8 mouse cellular contexts compared by ENCODE assay signal in the genomic region with DNA sequence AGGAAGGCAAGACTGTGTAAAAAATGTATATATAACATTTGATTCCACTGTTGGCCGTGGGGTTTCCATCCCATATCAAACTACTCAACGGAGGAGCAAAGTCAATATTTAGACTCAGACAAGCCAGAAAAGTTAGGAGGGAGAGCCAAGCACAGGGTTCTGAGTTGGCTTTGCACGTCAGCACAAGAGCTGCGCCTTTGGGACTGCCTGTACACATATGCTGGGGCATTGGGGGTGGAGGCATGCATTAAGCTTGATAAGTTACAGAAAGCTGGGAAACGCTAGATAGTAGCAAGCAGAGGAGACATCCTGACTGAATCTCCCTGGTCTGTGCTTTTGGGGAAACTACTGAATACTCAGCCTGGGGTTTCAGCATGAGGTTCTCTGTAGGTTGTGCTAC. TPM values are rescaled to one million over a fixed set of nuclear protein-coding genes. Genes with fewer than 3 reads are reported as not detected.
DNase-seq lines count a peak whose midpoint lies in the region; ATAC-seq lines count a peak whose summit lies in the region.

No protein-coding gene starts in this region.

- H3K27me3 ChIP-seq in embryonic facial prominence, embryonic 14.5 days (replicated peaks; ENCODE audit: control insufficient read depth, insufficient read depth, low read length): no peaks in the 10 kb centered on the region
- no peaks in the 10 kb centered on the region for H3K27me3 ChIP-seq in hindbrain, embryonic 16.5 days (replicated peaks; ENCODE audit: control insufficient read depth, insufficient read depth, low read length)

- H3K4me1 ChIP-seq in embryonic facial prominence, embryonic 14.5 days (ENCODE audit: control insufficient read depth, insufficient read depth, low read length): peaks cover 19% of the 10 kb centered on the region
- H3K4me1 ChIP-seq in hindbrain, embryonic 16.5 days (ENCODE audit: control insufficient read depth, insufficient read depth, low read depth, low read length): peaks cover 17% of the 10 kb centered on the region

- no peak for DNase-seq in frontal cortex, postnatal 14 days (ENCODE audit: low spot score in 2 of 2)
- DNase-seq in embryonic facial prominence, embryonic 14.5 days (ENCODE audit: low spot score): peak; percentile 73
- DNase-seq in lung, postnatal 25 days (ENCODE audit: low spot score): peak; percentile 48
- no peak for DNase-seq in layer of hippocampus, adult 9-10 months (ENCODE audit: low spot score)
- DNase-seq in gastrocnemius, postnatal 14 days: no peak
- no peak for DNase-seq in thymus, postnatal 36 days

- peaks cover 44% of the 10 kb centered on the region for H3K36me3 ChIP-seq in embryonic facial prominence, embryonic 14.5 days (ENCODE audit: control insufficient read depth, insufficient read depth, low read length)
- H3K36me3 ChIP-seq in hindbrain, embryonic 16.5 days (ENCODE audit: control insufficient read depth, insufficient read depth, low read length): no peaks in the 10 kb centered on the region

- 17% methylated on average over 5 of the region's 5 CpGs for WGBS in embryonic facial prominence, embryonic 14.5 days
- WGBS in hindbrain, embryonic 16.5 days: 27% methylated on average over 5 of the region's 5 CpGs

- peak overlapping the region; percentile 95 for H3K9ac ChIP-seq in embryonic facial prominence, embryonic 14.5 days (ENCODE audit: low read depth, low read length)
- H3K9ac ChIP-seq in hindbrain, embryonic 16.5 days (ENCODE audit: low read depth, low read length): peak overlapping the region; percentile 97

- peak overlapping the region; percentile 71 for H3K4me3 ChIP-seq in embryonic facial prominence, embryonic 14.5 days (ENCODE audit: low read depth, low read length)
- peak overlapping the region; percentile 81 for H3K4me3 ChIP-seq in hindbrain, embryonic 16.5 days (ENCODE audit: low read length)

- intact Hi-C loops in gastrocnemius, postnatal 14 days (cut with DNase I; ENCODE audit: low total_unique reads): no loop called here

- no peaks in the 10 kb centered on the region; the same call in 1 of the 2 replicates for H3K9me3 ChIP-seq in embryonic facial prominence, embryonic 14.5 days (ENCODE audit: control insufficient read depth, low read length)
- H3K9me3 ChIP-seq in hindbrain, embryonic 16.5 days (ENCODE audit: control insufficient read depth, low read length): no peaks in the 10 kb centered on the region

- ATAC-seq in frontal cortex, adult (ENCODE audit: low TSS enrichment): 0 out of 2 replicates have a peak, but pooled peaks have one; percentile 24
- no peak for ATAC-seq in embryonic facial prominence, embryonic 14.5 days (ENCODE audit: low read depth)
- ATAC-seq in hindbrain, embryonic 16.5 days: no peak

- H3K27ac ChIP-seq in embryonic facial prominence, embryonic 14.5 days (replicated peaks; ENCODE audit: low read depth, low read length): peak overlapping the region; percentile 99
- no peak overlapping the region for H3K27ac ChIP-seq in hindbrain, embryonic 16.5 days (ENCODE audit: low read depth, low read length)

- peak overlapping the region; percentile 91 for H3K4me2 ChIP-seq in embryonic facial prominence, embryonic 14.5 days (ENCODE audit: low read depth, low read length)
- peak overlapping the region; percentile 95 for H3K4me2 ChIP-seq in hindbrain, embryonic 16.5 days (ENCODE audit: low read length)

RNA-seq across cellular contexts. Expression of a gene that starts 1.1 kb away (rescaled TPM):
- 2.5 and 3.1 TPM in 2 replicates for polyA plus RNA-seq in embryonic facial prominence, embryonic 14.5 days (2014; fragmentation: Nextera tagmentation; extraction: Ambion mirVana)
- 1.2 and 1.8 TPM in 2 replicates for polyA plus RNA-seq in hindbrain, embryonic 16.5 days (2015; fragmentation: Nextera tagmentation; extraction: Ambion mirVana)
- total RNA-seq in gastrocnemius, postnatal 14 days (2021): 1 to 10 TPM; 2.9 to 3.4 TPM

Comparison
In these comparisons a context has a peak if more than half of its experiments do, and no peak if none do; other contexts are left out.
1. DNase-seq: peak in embryonic facial prominence, embryonic 14.5 days (single experiment) and lung, postnatal 25 days (single experiment); none in frontal cortex, postnatal 14 days (0 of 2), layer of hippocampus, adult 9-10 months (single experiment), gastrocnemius, postnatal 14 days (single experiment) and thymus, postnatal 36 days (0 of 2).